Mouse (Mus musculus) megakaryocyte, embryonic 14.5 days (primary cell): Measurements from ENCODE around the gene Olfr556. TPM values are rescaled to one million over a fixed set of nuclear protein-coding genes. Genes with fewer than 3 reads are reported as not detected.

ENCODE experiments used
- H3K27me3 ChIP-seq: replicated peaks from 2 replicates; pipeline ENCODE3; 2012; ENCODE audit warnings: inconsistent platforms
- H3K36me3 ChIP-seq: replicated peaks from 2 replicates; pipeline ENCODE3; 2012; ENCODE audit warnings: low read length, inconsistent platforms, mixed read lengths
- H3K4me1 ChIP-seq: 2 replicates; pipeline ENCODE4 v1.6.1; 2012; ENCODE audit warnings: inconsistent platforms
- H3K4me3 ChIP-seq: replicated peaks from 2 replicates; pipeline ENCODE3; 2012; ENCODE audit warnings: moderate library complexity, mild to moderate bottlenecking, inconsistent platforms
- H3K9me3 ChIP-seq: 2 replicates; pipeline ENCODE4 v1.6.1; 2012; ENCODE audit warnings: inconsistent platforms
- FLI1 ChIP-seq: IDR thresholded peaks from 2 replicates; pipeline ENCODE4 v1.6.1; 2012; ENCODE audit warnings: low read length, inconsistent platforms, mixed read lengths
- GATA1 ChIP-seq: IDR thresholded peaks from 3 replicates; pipeline ENCODE4 v1.6.1; 2012; ENCODE audit warnings: mixed read lengths, low read length, inconsistent platforms, borderline replicate concordance
- polyA plus RNA-seq: library from polyadenylated mRNA; stranded (reverse); fragments of >175 nt; gene quantifications from 2 replicates; pipeline ENCODE4 v1.2.3, GENCODE M21; 2012; ENCODE audit warnings: low replicate concordance; ENCODE audit not compliant: insufficient read depth

Olfr556 gene
- polyA plus RNA-seq, 1 experiment = not detected

- H3K27me3 ChIP-seq = peaks cover 8% of the 10 kb centered on the region
- H3K9me3 ChIP-seq = peaks cover 2% of the 10 kb centered on the region; the same call in 1 of the 2 replicates
- H3K4me3 ChIP-seq = no peak within 1 kb of the TSS
- H3K36me3 ChIP-seq = no peaks in the 10 kb centered on the region
- TF ChIP-seq GATA1 = no peak
- TF ChIP-seq FLI1 = no peak
- H3K4me1 ChIP-seq = 0 out of 2 replicates have a peak, but pooled peaks cover 4% of the 10 kb centered on the region
Measured at GRCm38 (mm10) chr7:102695358-102696125, 30.8 kb downstream of the Olfr556 start, which contains the start of gene Olfr557. Gene Olfr557 (plus strand): TSS chr7:102695910.

DNA sequence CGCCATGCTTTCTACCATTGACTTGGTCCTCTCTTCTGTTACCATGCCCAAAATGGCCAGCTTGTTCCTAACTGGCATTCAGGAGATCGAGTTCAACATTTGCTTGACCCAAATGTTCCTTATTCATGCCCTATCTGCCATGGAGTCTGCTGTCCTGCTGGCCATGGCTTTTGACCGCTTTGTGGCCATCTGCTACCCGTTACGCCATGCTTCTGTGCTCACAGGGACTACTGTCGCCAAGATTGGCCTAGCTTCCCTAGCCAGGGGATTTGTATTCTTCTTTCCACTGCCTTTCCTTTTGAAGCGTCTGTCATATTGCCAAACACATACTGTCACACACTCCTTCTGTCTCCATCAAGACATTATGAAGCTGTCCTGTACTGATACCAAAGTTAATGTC is 33.8 kb downstream of the Olfr556 start:
- no peak overlapping the region for H3K4me3 ChIP-seq
- H3K36me3 ChIP-seq = no peaks in the 10 kb centered on the region
- 0 out of 2 replicates have a peak, but pooled peaks cover 4% of the 10 kb centered on the region for H3K4me1 ChIP-seq
- peaks cover 11% of the 10 kb centered on the region for H3K27me3 ChIP-seq
- peaks cover 2% of the 10 kb centered on the region; the same call in 1 of the 2 replicates for H3K9me3 ChIP-seq
- no peak for TF ChIP-seq GATA1
- TF ChIP-seq FLI1 = no peak

GRCm38 (mm10) chr7:102701915-102702314 is 37.2 kb downstream of the Olfr556 start, which contains the start of gene Olfr558:
Gene Olfr558 (plus strand): TSS chr7:102702215.
- Histone ChIP-seq H3K9me3 (peaks cover 2% of the 10 kb centered on the region; the same call in 1 of the 2 replicates), H3K27me3 (peaks cover 7% of the 10 kb centered on the region), H3K4me1 (no peaks in the 10 kb centered on the region), H3K36me3 (no peaks in the 10 kb centered on the region), H3K4me3 (no peak within 1 kb of the TSS)
- no peak for TF ChIP-seq GATA1

DNA sequence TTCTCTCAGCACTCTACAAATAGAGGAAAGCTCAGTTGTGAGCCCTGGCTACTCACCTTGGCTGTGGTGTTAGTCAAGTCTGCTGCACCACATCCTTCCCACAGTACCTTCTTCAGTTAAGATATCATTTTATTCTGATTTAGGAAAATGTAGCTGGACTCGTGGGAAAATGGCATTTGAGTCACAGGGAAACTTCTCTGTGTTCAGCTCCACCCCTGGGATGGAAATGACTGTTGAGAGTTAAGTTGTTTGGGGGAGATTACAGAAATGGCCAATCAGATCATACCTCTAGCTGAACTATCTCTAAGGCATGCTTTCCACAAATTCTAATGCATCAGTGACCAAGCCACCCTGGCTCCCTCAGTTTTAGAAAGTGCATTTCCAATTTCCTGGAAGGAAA is 54.3 kb downstream of the Olfr556 start, which contains the start of gene Olfr33:
Olfr33 (minus strand) TSS at position 101 of the 400 bp plus-strand sequence.
- H3K36me3 ChIP-seq = no peaks in the 10 kb centered on the region
- TF ChIP-seq GATA1 (no peak), FLI1 (no peak)
- no peak within 1 kb of the TSS for H3K4me3 ChIP-seq
- no peaks in the 10 kb centered on the region for H3K9me3 ChIP-seq
- H3K27me3 ChIP-seq = no peaks in the 10 kb centered on the region
- no peaks in the 10 kb centered on the region for H3K4me1 ChIP-seq

Other genes starting within 250 kb of the Olfr556 start
- gene Rrm1, start 223.2 kb upstream of the Olfr556 start, polyA plus RNA-seq = 13.8 and 46.6 TPM in 2 replicates
- not detected in 2 replicates for gene Olfr543, start 183.2 kb upstream of the Olfr556 start, polyA plus RNA-seq
- not detected in 2 replicates for gene Olfr544, start 176.6 kb upstream of the Olfr556 start, polyA plus RNA-seq
- not detected in 2 replicates for gene Olfr545, start 165.3 kb upstream of the Olfr556 start, polyA plus RNA-seq
- gene Olfr547, start 130.2 kb upstream of the Olfr556 start, polyA plus RNA-seq = not detected in 2 replicates
- not detected in 2 replicates for gene Olfr548-ps1, start 124.0 kb upstream of the Olfr556 start, polyA plus RNA-seq
- not detected in 2 replicates for gene Olfr549, start 115.0 kb upstream of the Olfr556 start, polyA plus RNA-seq
- 0.60 and 3.0 TPM in 2 replicates for gene Trim21, start 99.4 kb upstream of the Olfr556 start, polyA plus RNA-seq
- gene Olfr550, start 93.5 kb upstream of the Olfr556 start, polyA plus RNA-seq = not detected in 2 replicates
- not detected in 2 replicates for gene Olfr551, start 73.0 kb upstream of the Olfr556 start, polyA plus RNA-seq
- gene Olfr552, start 67.1 kb upstream of the Olfr556 start, polyA plus RNA-seq = 0.06 and 3.2 TPM in 2 replicates
- gene Olfr553, start 46.7 kb upstream of the Olfr556 start, polyA plus RNA-seq = not detected in 2 replicates
- gene Olfr554, start 26.5 kb upstream of the Olfr556 start, polyA plus RNA-seq = not detected in 2 replicates
- gene Olfr555, start 6.1 kb upstream of the Olfr556 start, polyA plus RNA-seq = not detected in 2 replicates
- gene Trim68, start 22.4 kb downstream of the Olfr556 start, polyA plus RNA-seq = 0.73 and 1.0 TPM in 2 replicates
- gene Olfr557, start 31.0 kb downstream of the Olfr556 start, polyA plus RNA-seq = not detected in 2 replicates
- gene Olfr558, start 37.3 kb downstream of the Olfr556 start, polyA plus RNA-seq = not detected in 2 replicates
- gene Olfr33, start 54.2 kb downstream of the Olfr556 start, polyA plus RNA-seq = not detected in 2 replicates
- gene Olfr559, start 62.6 kb downstream of the Olfr556 start, polyA plus RNA-seq = not detected in 2 replicates
- gene Olfr560, start 94.5 kb downstream of the Olfr556 start, polyA plus RNA-seq = 0.17 TPM in 1 of 2 replicates, not detected in the other
- not detected in 2 replicates for gene Olfr78, start 94.6 kb downstream of the Olfr556 start, polyA plus RNA-seq
- not detected in 2 replicates for gene Olfr561, start 106.3 kb downstream of the Olfr556 start, polyA plus RNA-seq
- gene Olfr564, start 138.6 kb downstream of the Olfr556 start, polyA plus RNA-seq = not detected in 2 replicates
- not detected in 2 replicates for gene Olfr566, start 193.9 kb downstream of the Olfr556 start, polyA plus RNA-seq
- not detected in 2 replicates for gene Olfr568, start 212.2 kb downstream of the Olfr556 start, polyA plus RNA-seq
- not detected in 2 replicates for gene Olfr569, start 226.0 kb downstream of the Olfr556 start, polyA plus RNA-seq
- gene Olfr570, start 229.7 kb downstream of the Olfr556 start, polyA plus RNA-seq = not detected in 2 replicates